Mouse (Mus musculus) embryo, embryonic 11 days (tissue): Measurements from ENCODE around the gene Cwc22.

ENCODE experiments used
- DNase-seq: peaks from one replicate; pipeline ENCODE4 v3.0.0-alpha.2; 2015

Cwc22 gene

GRCm38 (mm10) chr2:77962450-77963193 is 16.4 kb upstream of the Cwc22 start:
- no peak for DNase-seq

GRCm38 (mm10) chr2:77961256-77961655 is 15.1 kb upstream of the Cwc22 start:
- no peak for DNase-seq

GRCm38 (mm10) chr2:77960711-77961110 is 14.5 kb upstream of the Cwc22 start:
- no peak for DNase-seq

- no peak for DNase-seq
Observed at GRCm38 (mm10) chr2:77959341-77959740, 13.2 kb upstream of the Cwc22 start.

DNA sequence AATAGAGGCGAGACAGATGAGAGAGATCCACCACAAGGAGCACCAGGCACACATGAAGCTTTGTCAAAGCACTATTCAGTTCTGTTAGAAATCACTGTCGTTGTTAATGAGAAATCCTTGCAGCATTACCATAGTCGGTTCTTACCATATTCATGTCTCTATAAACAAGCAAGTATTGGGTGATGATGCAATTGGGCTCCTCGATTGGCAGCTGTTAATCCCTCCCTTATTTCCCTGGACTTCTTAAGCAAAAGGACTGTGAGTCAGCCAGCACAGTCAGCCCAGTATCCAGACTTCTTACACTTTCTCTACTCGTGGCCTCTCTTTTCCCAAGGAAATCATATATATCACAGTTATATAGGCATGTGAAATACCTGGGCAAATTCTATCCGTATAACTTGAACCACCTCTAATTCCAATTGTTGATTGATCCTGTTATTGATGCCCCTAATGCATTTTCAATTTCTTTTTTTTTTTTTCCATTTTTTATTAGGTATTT is 5.3 kb upstream of the Cwc22 start:
- no peak for DNase-seq

GRCm38 (mm10) chr2:77950111-77950510 is 3.9 kb upstream of the Cwc22 start:
- DNase-seq: no peak

GRCm38 (mm10) chr2:77949521-77949920 is 3.3 kb upstream of the Cwc22 start:
- no peak for DNase-seq

DNA sequence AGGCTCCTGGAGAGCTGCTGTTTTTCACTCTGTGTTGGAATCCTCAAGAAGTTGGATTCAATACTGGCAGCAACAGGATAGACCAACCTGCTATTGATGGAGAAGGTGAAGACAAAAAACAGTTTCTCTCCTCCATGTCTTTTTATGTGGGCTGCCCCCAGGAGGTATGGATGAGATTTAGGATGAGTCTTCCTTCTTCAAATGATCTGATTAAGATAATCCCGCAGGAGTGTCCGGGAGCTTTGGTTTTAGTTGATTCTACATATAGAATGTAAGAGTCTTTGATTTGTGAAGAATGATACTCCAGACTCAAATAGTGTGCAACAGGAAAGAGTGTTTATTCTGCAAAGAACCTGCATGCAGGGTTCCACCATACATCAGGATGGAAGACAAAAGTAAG is 2.7 kb upstream of the Cwc22 start:
- DNase-seq: no peak

DNA sequence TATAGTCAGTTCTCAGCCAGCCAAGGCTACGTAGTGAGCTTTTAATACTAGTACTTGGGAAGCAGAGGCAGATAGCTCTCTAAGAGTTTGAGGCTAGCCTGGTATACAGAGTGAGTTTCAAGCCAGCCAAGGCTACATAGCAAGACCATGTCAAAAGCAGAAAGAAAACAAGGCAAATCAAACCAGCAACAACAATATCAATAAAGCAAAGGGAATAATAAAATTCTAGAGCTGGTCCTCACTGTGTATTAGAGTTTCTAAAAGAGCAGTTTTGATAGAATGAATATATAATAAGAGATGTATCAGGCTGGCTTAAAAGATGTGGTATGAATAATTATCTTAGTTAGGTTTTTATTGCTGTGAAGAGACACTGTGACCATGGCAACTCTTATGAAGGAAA is 2.0 kb upstream of the Cwc22 start:
- DNase-seq: no peak

GRCm38 (mm10) chr2:77947161-77947870 is 1.1 kb upstream of the Cwc22 start:
- DNase-seq: no peak

- DNase-seq: no peak
Observed at GRCm38 (mm10) chr2:77944860-77945595, 1.1 kb downstream of the Cwc22 start.

GRCm38 (mm10) chr2:77944281-77944680 is 1.9 kb downstream of the Cwc22 start:
- DNase-seq: no peak

GRCm38 (mm10) chr2:77941944-77942343 is 4.2 kb downstream of the Cwc22 start:
- DNase-seq: no peak

GRCm38 (mm10) chr2:77938317-77938716 is 7.9 kb downstream of the Cwc22 start:
- no peak for DNase-seq

DNA sequence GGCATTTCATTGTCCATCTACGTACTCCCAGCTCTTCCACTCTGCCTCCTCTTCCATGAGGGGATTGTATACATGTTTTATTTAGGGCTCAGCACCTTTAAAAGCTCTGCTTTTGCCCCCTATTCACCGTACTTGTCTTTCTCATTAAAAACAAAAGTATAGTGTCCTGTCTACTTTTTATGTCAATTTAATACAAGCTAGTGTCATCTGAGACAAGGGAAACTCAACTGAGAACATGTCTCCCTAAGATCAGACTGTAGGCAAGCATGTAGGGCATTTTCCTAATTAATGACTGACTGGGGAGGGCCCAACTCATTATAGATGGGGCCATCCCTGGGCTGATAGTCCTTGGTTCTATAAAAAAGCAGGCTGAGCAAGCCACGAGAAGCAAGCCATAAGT is 8.4 kb downstream of the Cwc22 start:
- DNase-seq: no peak

DNA sequence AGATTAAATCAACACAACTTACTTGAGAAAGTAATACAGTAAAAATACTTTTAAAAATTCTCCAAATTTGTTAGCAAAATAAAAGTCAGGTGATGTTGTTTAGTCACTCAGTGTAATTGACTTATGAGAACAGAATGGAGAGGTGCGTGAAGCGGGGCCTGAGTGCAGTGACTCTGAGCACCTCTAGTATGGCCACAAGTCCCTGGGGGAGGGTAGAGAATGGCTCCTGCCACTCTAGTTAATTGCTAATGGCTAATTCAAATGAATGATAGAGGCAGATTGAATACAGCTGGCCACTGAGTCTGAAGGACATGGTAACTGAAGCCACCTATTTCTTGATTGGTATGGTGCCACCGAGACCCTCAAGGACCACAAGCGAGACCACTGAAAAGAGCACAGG is 12.0 kb downstream of the Cwc22 start:
- DNase-seq: no peak

DNA sequence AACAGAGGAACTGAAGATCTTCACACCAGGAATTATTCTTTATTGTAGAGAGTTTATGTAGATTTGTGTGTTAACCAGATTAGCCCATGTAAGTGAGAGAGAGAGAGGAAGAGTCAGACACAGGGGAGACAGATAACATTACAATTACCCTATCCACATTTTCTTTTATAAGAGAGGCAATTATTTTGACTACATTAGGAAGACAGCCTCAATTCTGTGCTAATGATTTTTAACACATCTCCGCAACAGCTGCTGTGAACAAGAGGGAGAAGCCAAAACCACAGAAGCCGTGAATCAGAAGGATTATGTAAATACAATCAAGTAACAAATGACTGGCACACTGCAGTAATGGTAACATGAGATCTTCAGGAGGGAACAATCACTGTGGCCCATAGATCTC is 12.5 kb downstream of the Cwc22 start:
- no peak for DNase-seq

DNA sequence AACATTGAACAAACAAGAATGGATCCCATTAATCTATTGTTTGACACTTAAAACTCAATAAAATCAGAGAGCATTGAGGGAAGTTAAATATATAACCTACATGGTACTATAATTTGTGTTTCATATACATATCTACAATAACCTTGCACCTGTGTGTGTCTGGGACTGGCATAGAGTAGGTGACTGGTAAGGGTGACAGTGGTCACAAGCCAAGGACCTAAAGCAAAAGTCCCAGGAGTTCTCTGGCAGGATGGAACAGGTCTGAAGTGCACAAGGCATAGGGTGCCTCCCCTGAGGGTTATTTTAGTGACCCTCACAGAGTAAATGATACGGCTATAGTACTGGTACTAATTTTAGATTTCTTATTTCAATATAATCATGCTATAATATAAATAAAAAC is 14.2 kb downstream of the Cwc22 start:
- no peak for DNase-seq

GRCm38 (mm10) chr2:77928352-77928751 is 17.8 kb downstream of the Cwc22 start:
- DNase-seq: no peak

DNA sequence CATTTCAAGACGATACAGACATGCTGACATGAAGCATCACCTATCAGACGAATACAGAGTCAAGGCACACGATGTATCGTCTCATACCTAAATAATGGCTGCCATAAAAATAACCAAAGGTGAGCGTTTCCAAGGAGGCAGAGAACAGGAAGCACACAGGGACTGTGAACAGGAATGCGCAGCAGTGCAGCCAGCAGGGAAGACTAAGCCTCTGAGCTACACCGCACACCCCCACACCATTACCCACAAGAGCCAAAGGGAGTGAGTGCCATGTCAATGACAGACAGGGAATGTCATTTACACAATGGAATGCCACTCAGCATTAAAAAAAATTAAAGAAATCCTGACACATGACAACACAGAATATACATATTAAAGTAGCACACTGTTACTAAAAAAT is 19.7 kb downstream of the Cwc22 start:
- DNase-seq: no peak

DNA sequence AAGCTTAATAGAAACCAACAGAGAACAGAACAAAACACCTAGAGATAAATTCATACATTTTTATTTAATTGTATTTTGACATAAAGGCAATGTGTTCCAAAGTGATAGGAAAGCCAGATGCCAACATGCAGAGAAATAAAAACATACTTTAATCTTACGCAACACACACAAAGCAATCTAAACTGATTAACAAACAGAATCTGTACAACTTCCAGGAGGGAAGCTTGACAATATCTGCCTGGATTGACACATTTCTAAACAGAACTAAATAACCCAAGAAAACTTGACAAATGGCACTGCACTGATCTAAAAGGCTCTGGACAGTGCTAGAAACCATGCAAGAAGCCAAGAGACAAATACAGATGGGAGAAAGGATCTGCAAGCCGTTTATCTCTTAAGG is 20.2 kb downstream of the Cwc22 start:
- no peak for DNase-seq

DNA sequence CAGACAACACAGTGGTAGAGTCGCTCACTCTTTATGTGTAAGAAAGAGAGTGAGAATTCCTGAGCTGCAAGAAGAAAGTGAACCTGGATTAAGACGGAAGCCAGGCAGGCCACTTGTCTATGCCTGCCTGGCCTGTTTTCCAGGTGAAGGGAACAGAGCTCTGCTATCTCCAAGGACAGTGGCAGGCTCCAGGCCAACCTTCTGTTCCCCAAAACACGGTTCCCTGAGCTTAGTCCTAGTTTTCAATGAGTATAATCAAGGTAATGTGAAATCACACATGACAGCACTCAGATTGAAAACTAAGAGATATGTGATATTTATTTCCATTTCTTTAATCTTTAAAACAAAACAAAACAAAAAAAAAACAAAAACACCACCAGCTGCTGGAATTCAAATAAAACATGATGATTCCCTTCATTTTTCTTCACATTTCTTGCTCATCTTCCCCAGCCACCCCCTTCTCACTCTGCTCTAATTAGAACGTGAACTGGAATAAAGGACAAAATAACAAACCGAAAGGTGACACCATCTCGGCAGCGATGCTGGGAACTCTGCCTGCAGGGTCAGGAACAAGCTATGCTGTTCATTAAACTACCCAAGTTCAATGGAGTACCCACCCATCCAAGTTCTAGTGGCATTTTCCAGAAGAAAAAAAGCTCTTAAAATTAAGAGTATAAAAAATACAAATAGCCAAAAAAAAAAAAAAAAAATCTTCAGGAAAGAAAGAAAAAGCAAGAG is 20.8 kb downstream of the Cwc22 start:
- DNase-seq: no peak

GRCm38 (mm10) chr2:77924003-77924402 is 22.2 kb downstream of the Cwc22 start:
- no peak for DNase-seq
